Mouse (Mus musculus) cerebellum, adult 18-20 months (tissue): ENCODE data around the gene Cic.

ENCODE experiments used
- DNase-seq, 2 experiments: peaks; one replicate each; pipeline ENCODE4 v3.0.0; 2021

Gene Cic

DNA sequence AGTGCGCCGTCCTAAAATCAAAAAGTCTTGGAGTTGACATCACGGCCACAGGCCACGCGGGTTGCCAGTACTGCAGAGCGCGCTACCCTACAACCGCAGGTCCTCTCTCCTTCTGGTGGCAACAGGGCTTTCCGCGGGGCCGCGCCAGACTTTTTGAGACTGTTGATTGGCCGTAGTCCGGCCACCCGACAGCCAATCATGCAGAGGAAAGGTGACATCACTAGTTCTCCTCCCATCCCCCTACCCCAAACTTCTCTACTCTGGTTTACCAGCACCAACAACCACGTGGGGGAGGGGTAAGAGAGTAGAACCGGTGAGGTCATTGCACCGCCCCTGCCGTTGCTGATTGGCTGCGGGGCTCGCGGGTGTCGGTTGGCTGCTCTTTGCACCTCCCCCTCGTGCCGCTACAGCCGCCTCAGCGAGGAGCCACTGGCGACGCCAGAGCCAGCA lies at the start of gene Cic:
TSS of gene Cic (plus strand) at position 404 of the 450 bp plus-strand sequence.
- peak; percentile 98 to 100 for DNase-seq

DNA sequence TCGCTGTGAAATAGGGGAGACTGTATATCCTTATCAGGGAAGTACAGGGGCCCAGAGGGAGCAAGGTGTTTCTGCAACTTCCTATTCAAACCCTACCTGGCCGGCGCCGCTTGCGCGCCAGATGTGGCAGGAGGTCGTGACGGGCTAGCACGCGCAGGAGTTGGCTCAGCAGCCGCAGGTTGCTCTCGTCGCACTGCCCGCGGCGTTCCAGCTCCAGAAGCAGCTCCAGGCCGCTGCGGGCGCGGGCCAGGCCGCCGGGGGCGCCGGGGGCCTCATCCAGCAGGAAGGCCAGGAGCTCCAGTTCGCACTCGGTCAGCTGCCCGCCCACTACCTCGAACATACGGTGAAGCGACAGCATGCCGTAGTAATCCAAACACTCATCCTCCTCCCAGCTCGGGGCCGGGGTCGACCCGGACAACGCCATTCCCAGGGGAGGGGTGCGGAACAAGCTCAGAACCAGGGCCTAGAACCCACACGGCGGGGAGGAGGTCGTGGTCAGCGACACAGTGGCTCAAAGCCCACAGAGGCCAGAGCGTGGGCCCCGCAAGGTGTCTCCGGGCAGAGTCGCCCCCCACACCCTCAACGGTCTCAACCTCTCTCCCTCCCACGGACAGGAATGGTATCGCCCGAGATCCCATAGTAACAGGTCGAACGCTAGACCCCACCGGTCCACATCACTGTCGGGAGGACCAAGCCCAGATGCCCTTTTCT lies 48.6 kb upstream of the Cic start:
- peak; percentile 53 to 57 for DNase-seq

DNA sequence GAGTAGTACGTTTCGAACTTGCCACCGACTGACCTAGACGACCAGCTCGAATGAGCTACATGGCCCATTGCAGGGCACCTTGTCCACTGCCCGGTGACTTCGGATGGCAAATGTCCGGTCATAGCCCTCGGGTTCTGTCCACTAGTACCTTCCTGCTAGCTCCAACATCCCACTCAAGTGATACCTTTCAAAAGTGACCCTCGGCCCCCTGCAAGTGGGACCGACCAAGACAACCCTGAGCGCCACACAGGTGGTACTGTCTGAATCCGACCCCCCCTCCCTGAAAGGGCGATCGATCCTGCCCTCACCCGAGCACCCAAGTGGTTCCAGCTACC lies 48.1 kb upstream of the Cic start:
- DNase-seq: no peak

GRCm38 (mm10) chr7:25219756-25220456 lies 47.6 kb upstream of the Cic start:
- DNase-seq: peak; percentile 96 to 98

DNA sequence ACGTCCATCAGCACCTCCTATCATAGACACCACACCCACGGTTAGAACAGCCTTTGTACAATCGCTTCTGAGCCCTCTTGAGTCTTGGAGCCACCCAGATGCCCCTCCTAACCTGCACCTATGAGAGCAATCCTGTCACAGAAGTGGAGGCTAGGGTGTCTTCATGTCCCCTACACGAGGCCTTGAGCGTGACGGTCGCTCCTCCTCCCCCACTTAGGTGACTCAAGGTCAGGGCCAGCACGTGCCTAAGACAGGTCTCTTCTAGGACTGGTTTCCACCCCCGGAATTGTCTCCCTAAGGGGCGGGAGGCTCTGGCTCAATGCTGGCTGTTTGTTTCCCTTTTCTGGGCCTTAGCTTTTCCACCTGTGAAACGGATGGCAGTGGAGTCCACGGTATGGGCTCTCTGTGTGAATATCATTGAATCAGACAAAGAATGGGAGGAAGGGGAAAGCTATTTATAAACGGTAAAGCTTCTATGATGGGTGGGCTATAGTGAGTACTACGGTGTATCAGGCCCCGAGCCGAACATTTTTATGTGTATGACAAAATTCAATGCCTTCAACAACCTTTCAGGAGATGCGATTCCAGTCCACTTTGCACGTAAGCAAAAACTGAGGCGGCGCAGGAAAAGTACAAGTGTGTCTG lies 46.9 kb upstream of the Cic start, which contains the start of gene Dedd2:
TSS of gene Dedd2 (minus strand) at position 159 of the 645 bp plus-strand sequence.
- DNase-seq: peak; percentile 37 to 44

DNA sequence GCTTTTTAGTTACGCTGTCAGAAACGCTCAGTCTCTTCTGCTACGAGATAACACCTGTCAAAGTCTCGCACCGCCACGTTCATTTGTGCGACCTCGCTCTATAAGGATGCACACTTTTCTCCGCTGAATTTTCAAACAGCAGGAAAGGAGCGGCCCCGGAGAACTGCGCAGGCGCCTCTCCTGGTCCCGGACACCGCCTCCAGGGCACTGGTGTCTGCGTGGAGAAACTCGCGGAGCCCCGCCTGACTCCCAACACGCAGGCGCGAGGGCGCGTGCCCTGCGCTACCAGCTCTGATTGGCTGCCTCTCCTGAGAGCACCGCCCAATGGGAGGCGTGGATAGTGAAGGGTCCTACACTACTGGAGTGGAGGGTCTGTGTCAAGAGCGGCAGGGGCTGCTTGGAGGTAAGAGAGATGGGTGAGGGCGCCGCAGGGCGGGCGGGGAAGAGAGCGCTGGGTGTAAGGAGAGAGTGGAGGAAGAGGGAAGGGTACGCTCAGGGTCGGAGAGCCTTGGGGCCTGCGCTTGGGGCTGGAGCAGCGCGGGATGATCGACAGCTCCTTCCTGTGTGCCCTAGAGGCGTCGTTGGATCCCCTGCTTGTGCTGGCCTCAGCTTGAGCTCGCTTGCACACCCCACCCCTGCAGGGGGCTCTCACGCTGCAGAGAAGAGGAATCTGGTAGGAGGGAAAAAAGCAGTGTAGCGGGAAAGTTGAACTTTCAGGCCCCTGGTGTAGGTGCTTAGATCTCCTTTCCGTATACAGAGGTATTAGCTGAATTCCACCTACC lies 46.2 kb upstream of the Cic start, which contains the start of gene Zfp526:
TSS of gene Zfp526 (plus strand) at position 324 of the 782 bp plus-strand sequence.
- peak; percentile 97 to 99 for DNase-seq

DNA sequence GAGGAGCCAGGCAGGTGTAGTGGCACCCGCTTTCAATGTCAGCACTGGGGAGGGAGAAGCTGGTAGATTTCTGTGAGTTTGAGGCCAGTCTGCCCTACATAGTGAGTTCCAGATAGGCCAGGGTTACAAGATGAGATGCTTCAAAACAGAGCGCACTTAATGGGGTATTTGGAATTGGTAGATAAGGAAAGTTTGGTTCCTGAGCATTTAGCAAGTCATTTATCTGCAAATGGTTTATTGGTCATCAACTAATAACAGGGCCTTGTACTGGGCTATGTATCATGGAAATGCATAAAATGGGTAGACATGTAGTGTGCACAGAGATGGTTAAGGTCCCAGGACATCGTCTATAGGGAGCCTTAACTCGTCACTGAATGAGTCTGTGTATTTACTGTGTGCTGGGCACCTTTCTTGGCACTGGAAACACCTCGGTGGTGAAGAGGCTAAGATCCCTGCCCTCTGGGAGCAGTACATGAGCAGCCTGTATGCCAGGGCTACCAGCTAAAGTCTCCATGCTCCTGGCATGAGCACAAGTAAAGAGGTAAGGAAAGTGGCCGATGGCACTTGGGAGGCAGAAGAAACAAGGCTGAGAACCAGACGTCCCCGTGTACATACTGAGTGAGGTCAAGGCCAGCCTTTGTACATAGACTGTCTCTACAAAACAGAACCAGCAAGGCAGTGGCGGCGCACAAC lies 45.1 kb upstream of the Cic start:
- no peak for DNase-seq

DNA sequence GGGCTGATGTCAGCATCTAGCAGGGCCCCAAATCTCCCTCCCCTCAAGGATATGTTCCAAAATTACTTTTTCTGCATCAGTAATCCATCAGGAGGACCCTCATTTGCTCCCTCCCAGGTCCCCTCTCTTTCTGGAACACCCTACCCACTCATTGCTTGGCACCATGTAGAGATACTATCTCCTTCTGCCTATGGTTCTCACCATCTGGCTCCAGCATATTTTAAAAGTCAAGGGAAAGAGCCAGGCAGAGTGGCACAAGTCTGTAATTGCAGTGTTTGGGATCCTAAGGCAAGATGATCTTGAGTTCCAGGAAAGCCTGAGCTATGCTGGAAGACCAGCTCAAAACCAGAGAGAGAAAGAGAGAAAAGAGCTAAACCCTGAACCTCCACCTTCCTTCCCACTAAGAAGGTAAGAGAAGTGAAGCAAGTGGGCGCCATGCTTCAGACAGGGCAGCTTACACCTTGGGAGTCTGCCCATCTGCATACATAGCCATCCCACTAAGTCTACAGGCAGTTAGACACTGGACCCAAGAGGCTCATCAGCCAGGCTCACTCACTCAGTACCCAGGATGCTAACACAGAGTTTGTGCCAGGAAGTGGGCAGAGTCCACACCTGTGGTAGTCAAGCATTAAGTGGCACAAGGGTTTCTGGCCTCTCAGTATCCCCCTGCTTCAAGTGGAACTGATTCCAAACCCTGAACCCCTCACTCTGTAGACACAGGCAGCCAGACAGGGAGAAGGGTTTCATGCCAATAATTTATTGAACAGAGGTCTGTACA lies 39.8 kb upstream of the Cic start:
- no peak for DNase-seq

DNA sequence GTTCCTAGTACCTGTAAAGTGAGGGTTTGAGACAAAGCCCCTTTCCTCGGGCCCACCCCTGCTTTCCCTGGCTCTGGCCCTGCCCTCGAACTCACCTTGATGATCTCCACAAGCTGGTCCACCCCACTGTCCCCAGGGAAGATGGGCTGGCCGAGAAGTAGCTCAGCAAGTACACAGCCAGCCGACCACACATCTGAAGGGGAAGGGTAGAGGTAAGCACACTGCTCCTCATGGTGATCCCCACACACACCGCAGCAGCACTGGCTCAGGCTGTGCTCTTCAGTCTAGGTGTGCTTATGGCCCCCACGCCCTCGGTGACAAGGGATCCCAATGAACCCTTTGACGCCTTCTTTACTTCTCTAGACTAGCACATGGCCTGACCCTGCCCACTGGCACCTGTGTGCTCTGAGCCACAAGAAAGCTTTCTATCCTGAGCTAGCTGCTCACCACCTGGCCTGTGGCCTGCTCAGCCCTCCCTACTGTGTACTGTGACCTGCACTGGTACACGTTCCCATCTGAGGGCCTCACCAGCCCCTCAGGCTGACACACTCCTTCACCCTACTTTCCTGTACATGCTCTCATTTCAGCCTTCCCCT lies 36.7 kb upstream of the Cic start:
- DNase-seq: no peak

GRCm38 (mm10) chr7:25232101-25232648 lies 35.3 kb upstream of the Cic start:
- DNase-seq: no peak

DNA sequence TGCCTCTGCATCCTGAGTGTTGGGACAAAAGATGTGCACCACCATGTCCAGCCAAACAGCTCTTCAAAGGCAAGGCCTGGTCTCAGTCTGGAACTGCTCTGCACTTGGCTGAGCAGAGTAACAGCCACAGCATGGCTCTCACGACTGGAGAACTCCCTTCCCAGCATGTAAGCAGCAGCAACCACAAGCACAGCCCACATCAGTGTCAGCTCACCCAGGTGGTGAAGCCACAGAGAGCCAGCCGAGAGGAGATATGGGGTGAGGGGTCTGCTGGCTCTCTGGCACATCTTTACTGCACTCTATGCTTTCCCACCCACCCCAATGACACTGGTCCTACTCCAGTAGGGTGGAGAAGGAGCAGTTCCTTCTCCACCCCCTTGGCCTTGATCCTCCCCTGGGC lies 34.4 kb upstream of the Cic start:
- no peak for DNase-seq

DNA sequence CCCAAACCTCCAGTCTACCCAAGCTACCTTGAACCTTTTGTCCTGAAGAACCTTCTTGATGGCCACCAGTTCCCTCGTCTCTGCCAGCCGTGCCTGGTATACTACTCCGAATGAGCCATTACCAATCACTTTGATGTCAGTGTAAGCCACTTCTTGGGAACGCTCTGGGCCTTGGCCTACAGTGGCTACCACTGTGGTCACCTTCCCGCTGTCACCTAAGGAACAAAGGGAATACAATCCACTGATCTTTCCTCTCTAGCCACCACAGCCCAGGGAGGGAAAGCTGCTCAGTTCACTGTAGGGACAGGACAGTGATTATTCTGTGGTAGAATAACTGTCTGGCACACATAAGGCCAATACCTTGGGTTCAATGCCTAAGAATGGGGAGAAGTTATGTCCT lies 32.0 kb upstream of the Cic start:
- DNase-seq: peak in 1 of 2 experiments; percentile 4

DNA sequence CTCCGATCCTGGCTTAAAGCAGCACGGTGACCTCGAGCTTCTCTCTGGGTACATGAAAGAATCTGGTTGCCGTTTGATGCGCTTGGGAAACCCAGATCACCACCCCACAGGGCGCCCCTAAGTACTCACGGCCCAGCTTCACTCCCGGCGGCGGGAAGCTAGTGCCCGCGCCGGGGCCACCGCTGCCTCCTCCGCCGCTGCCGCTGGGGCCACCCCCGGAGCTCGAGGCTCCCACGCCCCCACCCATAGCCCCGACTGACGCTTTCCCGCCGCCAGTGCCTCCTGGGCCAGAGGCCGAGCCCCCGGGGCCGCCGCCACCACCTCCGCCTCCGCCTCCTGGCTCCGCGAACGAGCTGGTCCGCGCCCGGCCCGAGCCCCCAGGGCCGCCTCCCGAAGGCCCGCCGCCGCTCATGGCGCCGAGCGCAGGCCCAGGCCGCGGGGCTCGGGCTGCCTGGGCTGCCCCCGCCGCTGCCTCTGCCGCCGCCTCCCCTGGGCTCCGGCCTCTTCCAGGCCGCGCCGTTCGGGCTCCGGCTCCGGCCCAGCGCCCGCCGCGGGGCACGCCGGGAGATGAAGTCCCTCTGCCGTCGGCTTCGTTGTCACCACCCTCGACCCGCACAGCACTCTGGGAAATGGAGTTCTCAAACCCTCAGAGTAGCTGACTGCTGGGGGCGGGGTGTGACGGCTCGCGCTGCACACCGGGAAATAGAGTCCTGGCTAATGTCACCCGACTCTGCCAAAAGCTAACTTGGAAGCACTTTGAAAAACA lies 30.1 kb upstream of the Cic start, which contains the start of gene Gsk3a:
TSS of gene Gsk3a (minus strand) at position 603 of the 766 bp plus-strand sequence.
- peak; percentile 98 to 100 for DNase-seq

GRCm38 (mm10) chr7:25238015-25238706 lies 29.3 kb upstream of the Cic start:
- peak; percentile 94 to 98 for DNase-seq

DNA sequence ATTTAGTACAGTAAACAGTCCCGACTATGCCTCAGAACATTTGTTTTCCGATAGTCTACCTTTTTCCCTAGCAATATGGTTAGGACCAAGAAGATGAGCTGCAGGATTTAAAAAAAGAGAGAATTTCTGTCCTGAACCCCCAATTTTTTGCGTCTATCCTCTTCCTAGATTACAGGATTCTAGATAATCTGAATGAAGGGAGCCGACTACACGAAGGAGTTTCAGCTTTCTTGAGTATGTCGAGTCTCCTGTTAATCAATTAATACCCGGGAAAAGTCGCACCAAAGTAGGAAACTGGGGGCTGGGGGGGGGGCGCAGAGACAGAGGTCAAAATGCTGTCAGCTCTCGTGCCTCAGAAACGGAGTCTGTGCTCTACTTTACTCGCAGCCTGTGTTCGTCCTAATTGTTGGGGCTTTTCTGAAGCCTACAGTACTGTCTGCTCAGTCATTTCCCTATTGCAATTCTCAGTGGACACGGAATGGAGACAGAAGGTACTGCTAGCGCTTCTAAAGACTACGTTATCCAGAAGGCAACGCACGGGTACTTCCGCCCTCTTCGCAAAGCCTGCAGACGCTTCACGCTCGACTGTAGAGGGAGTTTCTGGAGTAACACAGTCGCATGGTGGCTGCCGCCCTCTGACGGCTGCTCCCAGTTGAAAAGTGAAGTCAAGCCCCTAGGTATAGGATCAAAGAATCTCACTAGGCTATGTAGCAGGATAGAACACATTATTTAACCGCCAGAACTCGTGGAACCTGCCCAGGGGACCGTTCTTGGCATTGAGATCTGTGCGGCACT lies 28.5 kb upstream of the Cic start:
- peak; percentile 84 to 93 for DNase-seq

DNA sequence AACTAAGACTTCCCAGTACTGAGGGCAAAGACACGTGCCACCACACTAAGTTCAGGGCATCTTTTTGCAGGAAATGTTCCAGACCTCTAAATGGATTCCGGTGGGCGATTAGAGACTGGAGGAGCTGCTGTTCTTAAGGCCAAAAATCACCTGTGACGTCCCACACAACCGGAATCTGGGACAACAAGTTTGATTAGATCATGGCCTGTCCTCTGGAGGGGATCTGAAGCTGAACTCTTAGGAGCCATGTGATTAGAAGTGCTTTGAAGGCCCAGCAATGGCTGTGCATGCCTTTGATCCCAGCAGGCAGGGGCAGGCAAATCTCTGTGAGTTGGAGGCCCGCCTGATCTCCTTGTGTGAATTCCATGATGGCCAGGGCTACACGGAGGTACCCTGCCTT lies 26.9 kb upstream of the Cic start:
- DNase-seq: no peak

- peak; percentile 53 to 54 for DNase-seq
Measured at GRCm38 (mm10) chr7:25241062-25241461, 26.4 kb upstream of the Cic start.

GRCm38 (mm10) chr7:25243361-25243760 lies 24.1 kb upstream of the Cic start:
- DNase-seq: no peak
